Mouse (Mus musculus) frontal cortex, adult (tissue): ENCODE data around the gene Utp14b.

Experiments
- ATAC-seq: cut with Nextera tagmentation; 2 replicates; pipeline ENCODE4 v1.9.2; 2017; ENCODE audit warnings: mild to moderate bottlenecking, moderate library complexity, mixed read lengths; ENCODE audit not compliant: low TSS enrichment

Utp14b gene

DNA sequence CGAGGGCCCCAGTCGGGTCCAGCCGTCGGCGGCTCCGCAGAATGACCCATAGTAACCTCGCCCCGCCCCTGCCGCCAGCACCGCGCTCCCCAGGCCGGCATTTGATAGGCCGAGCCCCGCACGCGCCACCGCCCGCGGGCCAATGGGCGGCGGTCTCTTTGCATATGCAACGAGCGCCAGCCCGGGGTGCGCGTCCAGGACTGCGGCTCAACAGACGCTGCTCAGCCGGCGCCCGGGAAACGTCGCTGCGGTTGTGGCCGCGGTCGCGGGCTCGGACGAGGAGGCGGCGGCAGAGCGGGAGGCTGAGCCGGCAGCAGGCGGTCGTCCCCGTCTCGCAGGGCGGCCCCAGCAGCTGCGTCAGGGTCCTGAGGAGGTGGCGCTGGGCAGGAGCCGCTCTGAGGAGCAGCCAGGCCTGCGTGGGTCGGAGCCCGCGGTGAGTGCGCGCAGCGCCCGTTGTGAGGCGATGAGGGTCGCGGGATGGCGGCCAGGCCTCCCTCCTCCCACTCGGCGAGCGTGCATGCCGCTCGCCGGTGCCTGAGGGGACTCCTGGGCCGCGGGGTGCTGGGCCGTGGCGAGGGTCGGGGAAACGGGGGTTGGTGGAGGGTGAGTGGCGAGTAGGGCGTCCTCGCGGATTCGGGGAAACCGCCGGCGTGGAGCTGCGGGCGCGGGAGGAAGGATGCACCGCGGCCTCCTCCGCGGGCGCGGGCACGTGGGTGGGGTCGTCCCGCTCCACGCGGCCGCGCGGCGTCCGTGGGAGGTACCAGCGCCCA, at the start of gene Utp14b, which contains the start of gene Acsl3:
Gene Utp14b, plus strand, starts transcription at position 368 of the 770 bp plus-strand sequence.
Gene Acsl3, plus strand, starts transcription at position 155 of the 770 bp plus-strand sequence.
- peak; percentile 92 for ATAC-seq

DNA sequence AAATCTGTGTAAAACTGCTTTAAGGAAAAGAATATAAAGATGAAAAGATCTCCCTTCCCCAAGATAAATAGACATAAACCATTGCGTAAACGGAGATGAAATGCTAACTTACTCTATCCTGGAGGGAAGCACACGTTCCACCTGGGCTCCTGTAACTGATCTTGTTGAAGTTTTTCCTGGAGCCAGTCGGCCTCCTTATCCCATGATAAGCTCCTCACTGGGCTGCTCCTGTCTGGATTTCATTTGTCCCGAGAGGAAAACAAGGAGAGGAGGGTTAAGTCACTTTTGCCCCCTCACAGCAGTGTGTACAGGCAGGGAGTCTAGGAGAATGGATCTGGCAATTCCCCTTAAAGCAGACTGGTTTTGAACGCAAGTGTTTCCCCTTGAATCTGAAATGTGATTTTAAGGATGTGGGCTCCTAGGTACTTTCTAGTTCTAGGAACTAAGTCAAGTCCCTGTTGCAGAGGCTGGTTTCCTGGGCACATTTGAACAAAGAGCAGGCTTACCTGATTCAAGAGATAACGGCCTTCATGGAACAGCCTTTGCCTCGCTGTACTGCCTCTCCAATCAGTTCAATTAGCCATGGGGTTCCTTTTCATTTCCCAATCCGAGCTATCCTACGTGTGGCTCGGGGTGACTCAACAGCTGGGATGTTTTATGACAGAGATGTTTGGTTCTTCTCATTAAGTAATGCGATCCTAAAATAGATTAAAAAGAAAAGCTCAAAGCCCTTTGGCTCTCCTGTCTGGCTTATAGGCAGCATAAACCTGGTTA, 48.5 kb upstream of the Utp14b start:
- no peak for ATAC-seq

DNA sequence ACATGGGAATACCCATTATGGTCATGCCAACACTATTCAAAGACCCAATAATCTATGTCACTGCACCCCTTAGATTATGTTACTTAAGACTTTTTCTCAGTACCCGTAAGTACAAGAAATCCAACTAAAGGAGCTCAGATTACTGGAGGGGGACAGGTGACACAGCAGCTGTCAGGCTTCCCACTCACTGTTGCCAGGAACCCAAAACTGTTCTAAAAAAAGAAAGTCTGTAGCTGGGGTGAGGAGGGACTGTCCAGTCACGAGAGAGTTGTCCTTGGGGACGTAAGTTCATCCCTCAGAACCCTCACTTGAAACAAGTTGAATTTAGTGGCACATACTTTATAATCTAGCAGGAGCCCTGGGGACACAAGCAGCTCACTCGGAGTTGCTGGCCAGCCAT, 46.8 kb upstream of the Utp14b start:
- no peak for ATAC-seq

DNA sequence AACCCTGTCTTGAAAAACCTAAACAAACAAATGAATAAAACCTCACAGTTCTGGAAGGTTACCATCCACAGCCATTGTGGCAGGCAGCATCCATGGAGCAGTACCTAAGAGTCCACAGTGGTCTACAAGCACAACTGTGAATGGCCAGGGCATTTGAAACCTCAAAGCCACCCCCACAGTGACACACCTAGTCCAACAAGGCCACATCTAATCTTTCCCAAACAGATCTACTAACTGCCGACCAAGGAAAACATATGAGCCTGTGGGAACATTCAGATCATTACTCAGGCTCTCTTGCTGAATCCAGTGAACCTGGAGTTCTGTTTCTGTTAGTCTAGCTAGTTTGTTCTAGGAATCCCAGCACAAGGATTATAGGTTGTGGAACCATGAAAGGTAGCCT, 44.9 kb upstream of the Utp14b start:
- no peak for ATAC-seq

DNA sequence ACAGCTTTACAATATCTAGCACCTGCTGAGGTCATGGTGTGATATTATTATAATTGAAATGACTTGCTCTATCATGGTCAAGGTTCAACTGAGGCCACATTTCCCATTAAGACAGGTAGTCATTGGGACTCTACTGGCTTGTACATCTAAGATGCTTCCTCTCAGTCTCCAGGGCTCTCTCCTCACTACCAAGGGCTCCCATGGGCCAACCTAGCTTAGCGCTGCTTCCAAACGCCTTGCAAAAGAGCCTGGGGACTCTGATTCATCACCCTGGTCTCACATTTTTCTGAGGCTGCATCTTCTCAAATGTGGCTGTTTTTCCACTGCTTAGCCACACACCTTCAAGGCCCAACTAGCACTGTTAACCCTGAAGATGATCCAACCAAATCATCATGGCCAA, 33.5 kb upstream of the Utp14b start:
- no peak for ATAC-seq

DNA sequence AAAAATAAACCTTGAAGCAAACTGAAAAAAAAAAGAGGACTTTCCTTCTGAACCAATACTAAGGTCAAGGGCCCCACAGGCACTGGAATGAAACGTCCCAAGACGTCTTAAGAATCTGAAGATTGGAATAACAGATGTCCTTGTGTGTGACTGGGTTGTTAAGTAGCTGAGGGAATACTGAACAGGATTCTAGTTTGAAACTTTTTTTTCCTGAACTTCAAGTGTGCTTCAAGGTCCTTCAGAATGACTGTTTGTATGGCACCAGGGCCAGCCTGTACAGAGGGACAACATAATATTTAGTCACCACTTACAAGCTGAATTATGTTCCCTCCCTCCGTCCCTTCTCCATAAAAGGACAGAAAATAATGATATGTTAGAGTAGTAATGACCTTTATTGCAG, 23.4 kb upstream of the Utp14b start:
- ATAC-seq, result no peak

DNA sequence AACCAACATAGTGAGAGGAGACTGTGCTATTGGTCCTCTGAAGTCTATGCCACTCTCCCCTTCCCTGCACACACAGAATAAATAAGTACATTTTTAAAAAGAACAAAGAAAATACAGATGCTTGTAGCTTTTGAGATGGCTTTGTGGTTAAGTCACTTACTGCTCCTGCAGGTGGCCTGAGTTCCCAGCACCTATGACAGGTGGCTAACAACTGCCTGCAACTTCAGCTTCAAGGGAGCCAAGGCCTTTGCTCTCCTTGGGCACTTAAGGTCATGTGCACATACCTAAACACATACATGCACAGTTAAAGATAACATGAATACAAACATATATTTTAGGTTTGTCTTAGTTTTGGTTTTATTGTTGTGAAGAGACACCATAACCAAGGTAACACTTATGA, 17.0 kb upstream of the Utp14b start:
- ATAC-seq, result no peak

DNA sequence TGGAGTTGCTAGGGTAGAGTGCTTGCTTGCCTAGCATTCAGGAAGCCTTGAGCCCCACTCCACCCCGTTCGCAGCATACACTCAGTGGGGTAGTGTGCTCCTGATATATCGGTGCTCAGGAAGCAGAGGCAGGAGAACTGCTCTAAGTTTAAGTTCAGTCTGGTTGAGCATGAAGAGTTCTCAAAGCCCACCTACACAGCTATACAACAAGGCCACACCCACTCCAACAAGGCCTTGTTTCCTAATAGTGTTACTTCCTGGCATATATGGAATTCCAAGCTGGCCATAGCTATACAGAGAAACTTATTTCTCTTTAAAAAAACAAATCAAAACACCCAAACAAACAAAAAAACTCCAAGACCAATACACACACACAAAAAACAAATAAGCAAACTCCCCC, 16.0 kb upstream of the Utp14b start:
- ATAC-seq, result no peak

DNA sequence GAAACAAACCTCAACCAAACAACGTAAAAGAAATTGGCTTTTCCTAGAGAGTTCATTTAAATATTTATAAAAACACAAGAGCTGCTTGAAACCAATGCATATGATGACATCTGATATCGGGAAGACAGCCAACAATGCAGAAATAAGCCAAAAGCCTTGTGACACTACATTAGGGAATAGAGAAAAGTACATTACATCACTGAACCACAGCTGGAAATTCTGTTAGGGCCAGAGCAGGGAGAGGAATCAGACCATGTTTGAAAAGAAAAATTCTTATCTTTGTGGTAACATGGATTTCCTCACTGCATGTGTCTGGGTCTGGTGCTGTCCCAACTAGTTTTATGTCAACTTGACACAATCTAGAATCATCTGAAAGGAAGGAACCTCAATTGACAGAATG, 15.6 kb upstream of the Utp14b start:
- ATAC-seq, result no peak

DNA sequence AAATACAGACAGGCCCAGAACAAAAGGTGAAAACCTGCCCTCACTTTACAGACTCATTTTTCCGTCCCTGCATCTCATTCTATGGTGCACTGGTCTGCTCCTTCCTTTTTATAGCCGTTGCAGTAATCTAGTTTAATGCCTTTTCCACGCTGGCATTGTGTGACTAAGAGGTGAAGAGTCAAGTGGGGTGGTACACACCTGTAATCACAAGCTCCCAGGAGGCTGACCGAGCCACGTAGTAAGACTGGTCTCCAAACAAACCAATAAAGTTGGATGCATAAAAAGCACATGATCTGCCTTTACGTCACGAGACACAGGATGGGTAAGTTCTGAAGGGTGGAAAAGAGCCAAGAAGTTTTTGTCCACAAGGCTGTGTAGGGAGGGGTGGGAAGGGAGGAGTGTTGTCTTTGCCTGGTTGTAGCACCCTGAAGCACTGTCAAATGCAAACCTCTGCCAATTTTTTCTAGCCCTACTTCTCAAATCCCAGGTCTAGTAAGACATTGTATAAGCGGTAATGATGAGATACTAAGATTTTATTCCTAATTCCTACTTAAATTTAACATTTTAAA, 10.4 kb upstream of the Utp14b start:
- no peak for ATAC-seq

DNA sequence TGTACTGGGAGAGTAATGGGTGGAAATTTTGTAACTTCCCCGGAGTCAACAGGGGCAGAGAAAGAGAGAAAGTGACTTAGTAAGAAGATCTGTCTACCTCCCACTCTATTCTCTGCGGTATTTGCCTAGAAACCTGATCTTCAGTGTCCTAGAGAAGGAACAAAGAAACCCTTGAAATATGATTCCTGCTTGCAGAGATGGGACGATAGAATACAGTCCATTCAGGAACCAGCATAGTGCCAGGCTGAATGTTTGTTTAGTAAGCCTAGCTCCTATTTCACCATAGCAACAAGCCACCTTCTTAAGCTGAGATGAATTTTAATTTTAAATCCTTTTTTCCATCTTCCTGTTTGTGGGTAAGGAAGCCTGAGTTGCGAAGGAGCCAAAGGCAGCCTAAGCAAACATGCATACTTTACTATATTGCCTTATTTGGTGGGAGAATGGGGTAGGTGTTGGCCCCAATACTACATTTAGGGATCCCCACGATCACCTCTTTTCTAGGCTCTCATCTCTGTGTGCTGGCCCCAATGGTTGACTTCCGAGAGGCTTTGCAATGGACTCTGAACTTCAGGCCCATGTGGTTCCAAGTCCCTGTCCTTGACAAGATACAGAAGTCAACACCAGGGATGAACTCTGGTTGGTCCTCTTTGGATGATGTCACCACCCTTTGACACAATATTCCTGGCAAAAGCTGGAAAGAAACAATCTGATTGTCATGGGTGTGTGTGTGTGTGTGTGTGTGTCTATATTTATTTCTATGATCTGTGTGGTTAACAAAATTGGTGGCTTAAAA, 8.4 kb upstream of the Utp14b start:
- ATAC-seq, result peak; percentile 52

DNA sequence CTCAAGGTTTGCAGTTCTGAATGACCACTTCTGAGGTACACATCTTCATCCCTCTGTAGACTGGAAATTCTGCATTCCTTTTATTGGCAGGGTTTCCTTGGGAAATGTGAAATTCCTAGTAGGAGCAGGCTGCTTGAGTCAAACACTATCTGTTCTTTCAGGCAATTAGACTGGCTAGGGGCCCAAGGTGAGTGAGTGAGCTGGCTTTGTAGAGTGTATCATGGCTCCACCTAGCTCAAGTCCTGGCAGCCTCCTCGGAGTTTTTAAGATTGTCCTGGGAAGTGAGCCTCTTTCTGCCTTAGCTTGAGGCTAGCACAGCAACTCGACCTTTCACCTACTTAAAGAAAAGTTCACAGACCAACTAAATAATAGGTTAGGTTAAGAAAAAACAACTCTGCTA, 1.4 kb upstream of the Utp14b start:
- ATAC-seq, result no peak

DNA sequence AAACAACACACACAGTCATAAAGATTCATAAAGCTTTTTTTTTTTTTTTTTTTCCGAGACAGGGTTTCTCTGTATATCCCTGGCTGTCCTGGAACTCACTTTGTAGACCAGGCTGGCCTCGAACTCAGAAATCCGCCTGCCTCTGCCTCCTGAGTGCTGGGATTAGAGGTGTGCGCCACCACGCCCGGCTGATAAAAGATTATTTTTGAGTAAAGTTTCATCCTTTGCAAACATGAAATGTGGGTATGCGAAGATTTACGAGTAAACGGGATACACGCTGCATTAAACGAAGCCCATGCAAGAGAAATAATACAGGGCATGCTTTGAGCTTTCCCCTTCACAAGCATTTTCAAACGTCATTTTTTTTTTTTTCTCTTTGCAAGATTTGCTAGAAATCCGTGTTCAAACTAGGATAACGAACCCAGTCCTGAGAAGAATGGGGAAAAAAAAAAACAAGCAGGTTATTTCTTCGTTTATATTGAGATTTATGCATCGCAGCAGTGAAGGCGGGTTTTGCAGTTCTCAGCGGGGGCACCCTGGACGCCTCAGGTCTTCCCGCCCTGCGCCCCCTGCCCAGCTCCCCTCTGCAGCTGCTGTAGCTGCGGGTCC, 713 bp upstream of the Utp14b start:
- ATAC-seq, result no peak

DNA sequence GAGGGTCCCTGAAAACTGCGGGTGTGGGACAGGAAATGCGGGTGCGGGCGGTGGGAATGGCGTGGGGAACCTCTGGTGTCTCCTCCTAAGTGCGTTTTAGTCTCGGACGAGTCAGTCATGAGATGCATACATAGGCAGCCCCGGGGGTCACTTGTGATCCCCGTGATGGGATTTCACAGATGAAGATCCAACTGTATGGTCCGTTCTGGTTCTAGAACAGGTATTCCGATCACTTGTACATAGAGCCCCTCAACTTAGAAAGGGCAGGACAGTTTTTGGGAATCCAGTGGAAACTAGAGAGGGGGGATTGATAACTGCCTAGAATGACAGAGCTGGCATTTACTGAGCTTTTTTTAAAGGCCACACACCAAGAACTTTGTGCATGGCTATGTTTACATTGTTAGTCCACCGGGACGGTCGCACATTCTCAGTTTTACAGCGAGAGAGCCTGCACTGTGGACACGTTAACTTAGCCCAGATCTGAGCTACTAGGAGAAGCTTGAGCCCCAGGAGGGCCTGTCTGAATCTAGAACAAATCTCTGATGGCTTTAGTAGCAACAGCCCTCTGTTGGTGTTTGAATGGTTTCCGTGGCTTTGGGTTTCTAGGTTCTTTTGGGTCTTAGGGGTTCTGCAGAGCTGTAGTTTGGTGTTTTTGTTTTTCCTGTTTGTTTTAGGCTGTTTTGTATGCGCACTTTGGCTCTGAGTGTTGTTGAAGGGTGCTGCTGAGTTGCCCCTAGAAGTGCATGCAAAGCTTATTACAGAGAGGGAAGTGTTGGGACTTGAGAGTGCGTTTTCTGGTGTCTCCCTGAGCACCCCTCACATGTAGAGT, 817 bp downstream of the Utp14b start:
- ATAC-seq, result peak; percentile 38; the same call in 1 of the 2 replicates

DNA sequence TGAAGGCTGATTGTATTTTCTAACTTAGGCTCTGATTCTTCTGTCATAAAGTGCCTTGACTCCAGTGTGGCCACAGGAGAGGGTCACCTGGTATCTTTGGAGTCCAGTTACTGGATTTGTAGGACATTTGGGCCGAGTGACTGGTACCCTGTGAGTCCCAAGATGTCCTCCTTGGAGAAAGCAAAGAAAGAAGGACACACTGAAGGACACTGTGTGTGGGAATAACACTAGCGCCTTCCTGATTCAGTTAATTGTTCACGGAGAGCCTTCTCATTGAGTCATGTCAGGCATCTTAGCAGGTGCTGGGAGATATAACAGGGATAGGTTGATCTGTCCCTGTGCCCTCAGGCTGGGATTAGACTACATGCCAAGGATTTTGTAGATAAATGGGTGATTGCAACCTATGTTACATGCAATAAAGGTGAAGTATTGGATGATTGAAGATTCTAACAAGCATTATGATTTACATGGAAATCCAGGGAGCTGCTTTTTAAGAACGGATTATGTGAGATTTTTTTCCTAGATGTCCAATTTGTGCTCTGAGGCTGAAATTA, 1.5 kb downstream of the Utp14b start:
- ATAC-seq, result no peak

DNA sequence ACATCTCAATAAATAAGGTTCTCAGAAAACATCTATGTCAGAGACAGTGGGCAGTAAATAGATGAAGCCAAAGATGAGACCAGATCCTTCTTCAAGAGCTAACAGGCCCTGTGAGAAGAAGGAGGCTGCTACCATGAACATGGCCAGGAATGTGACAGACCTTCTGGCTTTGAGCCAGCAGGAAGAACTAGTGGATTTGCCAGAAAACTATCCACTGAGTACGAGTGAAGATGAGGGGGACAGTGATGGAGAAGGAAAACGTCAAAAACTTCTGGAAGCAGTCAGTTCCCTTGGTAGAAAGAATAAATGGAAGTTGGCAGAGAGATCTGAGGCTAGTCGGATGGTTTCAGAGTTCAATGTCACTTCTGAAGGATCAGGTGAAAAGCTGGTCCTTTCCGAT, 6.5 kb downstream of the Utp14b start:
- ATAC-seq, result no peak

DNA sequence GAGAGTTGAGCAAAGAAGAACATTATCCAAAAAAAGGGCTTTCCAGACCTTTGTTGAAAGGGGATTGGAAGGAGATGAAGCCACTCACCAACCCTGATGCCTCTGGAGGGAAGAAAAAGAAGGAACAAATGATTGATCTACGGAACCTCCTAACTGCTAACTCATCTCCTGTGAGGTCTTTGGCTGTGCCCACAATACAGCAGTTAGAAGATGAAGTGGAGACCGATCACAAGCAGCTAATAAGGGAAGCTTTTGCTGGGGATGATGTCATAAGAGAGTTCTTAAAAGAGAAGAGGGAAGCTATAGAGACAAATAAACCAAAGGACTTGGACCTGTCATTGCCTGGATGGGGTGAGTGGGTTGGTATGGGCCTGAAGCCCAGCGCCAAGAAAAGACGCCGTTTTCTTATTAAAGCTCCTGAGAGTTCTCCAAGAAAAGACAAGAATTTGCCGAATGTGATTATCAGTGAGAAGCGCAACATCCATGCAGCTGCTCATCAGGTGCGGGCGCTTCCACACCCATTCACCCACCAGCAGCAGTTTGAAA, 8.2 kb downstream of the Utp14b start:
- ATAC-seq, result peak; percentile 77

DNA sequence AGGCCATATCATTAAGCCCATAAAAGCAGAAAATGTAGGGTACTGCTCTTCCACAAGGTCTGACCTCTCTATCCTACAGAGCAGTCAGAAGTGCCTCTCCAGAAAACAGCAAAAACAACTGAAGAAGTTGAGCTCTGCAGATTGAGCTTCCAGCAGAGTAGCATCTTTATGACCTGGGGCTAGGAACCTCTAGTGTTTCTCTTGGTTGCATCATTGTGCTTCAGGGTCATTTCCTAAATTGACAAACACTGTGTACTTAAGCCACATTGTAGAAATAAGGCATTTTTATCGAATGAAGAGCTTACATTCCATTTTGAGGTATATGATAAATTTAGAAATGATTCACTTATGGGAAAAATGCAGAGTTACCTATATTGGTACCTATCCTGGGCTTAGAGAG, 8.7 kb downstream of the Utp14b start:
- no peak for ATAC-seq

DNA sequence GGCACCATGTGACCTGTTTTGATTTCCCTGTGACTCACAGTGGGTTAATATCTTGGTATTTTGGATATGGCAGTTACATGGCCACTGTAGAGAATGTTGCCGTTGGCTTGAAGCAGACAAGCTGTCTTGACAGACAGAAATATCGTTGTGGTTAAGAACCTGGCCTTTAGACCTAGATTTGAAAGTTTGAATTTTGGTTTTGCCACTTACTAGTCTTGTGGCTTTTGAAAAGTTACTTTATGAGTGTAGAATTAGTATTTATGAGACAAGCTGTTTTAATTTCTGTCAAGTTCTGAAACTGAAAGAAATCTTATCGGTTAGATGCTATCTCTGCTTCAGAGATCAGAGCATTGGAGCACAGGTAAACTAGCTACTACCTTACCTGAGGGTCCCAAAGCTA, 24.5 kb downstream of the Utp14b start:
- ATAC-seq, result no peak

DNA sequence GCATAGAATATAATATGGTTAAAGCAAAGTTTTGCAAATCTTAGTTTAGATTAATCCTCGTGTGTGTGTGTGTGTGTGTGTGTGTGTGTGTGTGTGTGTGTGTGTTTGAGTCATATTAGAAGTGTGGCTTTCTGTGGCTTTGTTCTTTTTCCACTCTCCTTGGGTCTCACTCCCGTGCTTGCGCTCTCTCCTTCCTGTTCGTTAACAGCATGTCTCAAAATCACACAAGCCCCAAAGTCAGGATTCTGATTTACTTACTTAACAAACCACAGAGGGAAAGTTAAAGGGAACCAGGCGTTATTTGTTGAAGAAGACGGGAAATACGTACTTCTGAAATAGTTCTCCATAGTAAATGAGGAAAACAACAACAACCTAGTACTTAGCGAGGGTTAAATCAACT, 26.3 kb downstream of the Utp14b start:
- no peak for ATAC-seq
